Mouse (Mus musculus) CD4-positive, CD25-positive, alpha-beta regulatory T cell, adult 4 months (primary cell): ENCODE measurements at regions not wholly inside any gene's neighbourhood (a gene's known extent, or its start where the extent isn't known, plus 50 kb on each side); places are given as distances from the start of the nearest gene placed in this dataset.

ENCODE experiments used
- ATAC-seq: one replicate; pipeline ENCODE4 v1.8.0; 2017

DNA sequence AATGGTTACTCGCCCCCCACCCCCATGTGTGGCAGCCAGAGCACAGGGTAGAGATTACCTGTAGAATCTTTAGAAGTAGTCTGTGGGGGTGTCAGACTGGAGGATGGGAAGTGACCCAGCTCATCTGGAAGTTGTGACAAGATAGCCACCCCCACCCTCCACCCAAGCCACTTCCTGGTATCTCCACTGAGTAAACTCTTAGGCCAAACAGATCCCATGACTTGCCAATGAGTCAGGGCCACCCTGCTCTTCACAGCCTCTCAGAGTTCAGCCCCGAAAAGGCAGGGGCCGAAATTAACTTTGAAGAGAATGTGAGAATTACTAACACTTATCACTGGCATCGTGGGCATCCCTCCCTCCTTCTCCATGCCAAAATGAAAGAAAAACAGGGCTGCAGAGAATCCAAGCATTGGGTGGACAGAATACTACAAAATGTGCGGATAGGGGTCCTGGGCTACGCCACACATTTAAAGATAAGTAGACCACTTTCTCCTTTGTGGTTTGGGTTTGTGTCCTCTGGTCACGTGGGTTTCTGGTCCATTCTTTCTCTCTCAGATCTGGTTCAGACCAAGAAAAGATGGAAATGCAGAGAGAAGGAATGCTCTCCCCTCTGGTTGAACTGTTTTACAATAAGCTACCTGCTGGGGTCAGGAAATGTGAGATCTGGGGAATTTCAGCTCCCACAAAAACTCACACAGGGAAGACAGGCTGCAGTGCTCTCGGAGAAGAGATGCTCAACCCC, 250.6 kb downstream of the Sox9 start:
- no peak for ATAC-seq

DNA sequence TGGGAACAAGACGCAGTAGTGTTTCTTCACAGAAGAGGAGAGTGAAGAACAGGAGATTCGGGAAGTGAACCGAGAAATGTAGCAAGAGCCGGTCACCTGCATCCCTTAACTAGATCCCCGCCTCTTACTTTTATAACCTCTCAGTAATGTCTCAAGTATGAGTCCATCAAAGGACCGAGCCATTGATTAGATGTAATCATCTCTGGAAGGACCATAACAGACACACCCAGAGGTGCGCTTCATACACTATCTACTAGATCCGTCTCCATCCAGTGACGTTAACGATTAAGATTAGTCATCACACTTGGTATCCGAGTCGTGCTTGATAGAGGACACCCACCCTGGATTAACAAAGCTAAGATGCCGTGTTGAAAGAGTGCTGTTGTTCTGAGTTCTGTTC, 252.9 kb downstream of the Sox9 start:
- no peak for ATAC-seq

DNA sequence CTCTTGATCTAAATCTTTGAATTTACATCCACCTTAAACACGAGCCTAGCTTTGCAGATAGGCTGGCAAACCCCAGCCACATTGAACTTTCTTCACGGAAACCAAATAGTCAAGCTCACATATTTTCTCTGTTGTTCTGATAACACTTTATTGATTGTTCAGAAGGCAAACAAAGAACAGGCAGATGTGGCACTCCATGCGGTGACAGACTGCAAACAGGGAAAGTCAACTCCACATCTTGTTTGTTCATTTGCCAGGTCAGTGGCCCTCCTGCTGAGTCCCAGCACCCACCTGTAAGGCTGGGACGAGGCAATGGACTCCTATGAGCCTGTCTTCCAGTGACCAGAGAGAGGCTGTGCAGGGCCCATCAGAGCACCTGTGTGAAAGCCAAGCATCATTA, 255.7 kb downstream of the Sox9 start:
- no peak for ATAC-seq

DNA sequence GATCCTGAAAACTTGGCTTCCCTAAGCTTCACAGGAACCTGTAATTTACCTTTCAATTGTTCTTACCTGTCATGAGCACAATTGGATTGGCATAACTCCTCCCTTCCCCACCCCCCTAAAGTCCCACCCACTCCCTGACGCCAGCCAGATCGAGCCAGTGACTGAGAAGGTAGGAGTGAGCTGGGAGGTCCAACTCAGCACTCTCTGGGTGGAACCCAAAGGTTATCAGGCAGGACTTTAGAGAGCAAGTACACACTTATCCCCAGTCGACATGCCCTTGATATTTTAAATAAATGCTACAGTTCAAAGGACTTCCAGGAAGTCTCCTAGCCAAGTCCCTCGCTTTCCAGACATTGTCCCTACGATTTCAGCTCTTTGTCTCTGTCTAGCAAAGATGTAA, 260.7 kb downstream of the Sox9 start:
- ATAC-seq: no peak

DNA sequence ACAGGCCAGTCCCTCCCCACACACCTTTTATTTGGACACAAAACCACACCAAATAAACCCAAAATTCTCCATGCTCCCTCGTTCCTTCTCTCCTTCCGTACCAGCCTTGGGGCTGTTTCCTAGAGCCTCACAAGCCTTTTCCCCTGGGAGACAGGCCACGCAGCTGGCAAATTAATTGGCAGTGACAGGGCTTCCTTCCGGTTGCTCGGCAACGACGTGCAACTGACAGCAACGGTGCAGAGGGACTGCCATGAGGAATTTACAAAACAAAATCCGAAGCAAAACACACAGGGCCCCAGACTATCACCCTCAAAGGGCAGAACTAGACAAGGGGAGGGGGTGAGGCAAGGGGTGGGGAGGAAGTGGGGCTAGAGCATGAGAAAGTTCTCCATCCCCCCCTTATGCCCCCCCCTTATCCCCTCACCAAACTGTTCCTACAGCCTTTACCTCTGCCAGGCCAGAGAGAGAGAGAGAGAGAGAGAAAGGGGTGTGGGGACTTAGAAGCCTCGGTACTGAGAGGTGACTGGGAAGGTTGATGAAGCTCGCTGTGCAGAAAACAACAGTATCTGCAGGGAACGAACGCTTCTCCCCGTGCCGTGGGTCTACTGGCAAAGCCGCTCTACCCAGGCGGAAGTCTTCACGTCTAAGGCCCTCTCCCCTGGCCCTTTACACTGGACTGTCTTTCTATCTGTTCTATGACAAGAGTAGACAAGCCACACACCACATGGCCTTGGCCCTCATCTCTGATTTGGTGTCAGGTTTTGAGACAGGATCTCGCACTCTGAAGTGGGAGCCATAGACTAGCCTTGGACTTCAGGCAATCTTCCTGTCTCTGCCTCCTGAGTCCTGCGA, 264.4 kb downstream of the Sox9 start:
- ATAC-seq: no peak

GRCm38 (mm10) chr11:113048158-113048557, 266.1 kb downstream of the Sox9 start:
- ATAC-seq: no peak

DNA sequence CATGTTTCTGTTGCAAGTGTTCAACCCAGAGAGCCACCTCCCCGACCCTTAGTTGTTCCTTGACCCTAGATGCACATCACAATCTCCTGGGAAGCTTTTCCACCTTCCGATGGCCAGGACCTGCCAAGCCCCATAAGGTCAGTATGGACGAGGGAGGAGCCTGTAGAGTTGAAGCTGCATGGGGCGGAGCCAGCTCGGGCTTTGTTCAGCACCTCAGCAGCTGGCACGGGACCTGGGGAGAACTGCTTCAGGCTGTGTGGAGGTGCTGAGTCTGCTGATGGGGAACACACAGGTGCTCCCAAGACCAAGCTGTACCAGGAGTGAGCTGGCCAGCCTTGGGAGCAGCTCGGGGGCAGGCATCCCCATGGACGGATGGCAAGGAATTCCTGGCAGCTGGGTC, 267.6 kb downstream of the Sox9 start:
- ATAC-seq: no peak

DNA sequence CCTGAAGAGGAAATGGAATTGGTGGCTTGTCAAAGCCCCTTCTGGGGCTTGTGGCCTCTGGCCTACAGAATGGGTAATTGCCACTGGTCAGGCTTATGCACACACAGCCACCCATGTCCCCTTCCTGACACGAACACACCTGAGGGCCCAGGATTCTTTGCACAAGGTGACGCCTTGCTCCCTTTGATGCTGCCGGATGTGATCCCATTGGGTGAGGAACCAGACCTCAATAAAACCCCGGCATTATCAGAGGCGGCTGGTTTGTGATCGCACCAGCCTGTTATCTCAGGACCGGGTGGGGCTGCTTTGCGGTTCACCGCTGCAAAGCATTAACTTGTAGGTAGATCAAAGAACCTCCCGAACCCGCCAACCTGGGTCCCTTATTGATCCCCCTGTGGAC, 270.5 kb downstream of the Sox9 start:
- no peak for ATAC-seq

GRCm38 (mm10) chr11:113056042-113056632, 274.1 kb downstream of the Sox9 start:
- ATAC-seq: no peak

- ATAC-seq: no peak
Observed at GRCm38 (mm10) chr11:113056824-113057223, 274.8 kb downstream of the Sox9 start.

DNA sequence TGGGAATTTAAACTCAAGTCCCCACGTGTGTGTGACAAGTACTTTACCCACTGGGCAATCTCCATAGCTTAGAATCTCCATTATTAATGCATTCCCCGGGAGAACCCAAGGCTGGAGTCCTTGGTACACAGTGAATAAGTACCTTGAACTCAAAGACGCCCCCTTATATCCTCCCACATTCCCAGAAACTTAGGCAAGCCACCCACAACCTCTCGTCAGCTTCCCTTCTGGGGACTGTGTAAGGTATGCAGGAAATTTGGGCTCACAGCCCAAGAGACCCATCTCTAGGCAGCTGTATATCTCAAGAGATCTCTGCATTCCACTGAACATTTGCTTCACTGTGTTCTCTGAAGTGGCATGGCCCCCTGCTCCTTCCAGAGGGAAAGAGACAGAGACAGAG, 288.3 kb downstream of the Sox9 start:
- ATAC-seq: no peak

- ATAC-seq: no peak
Observed at GRCm38 (mm10) chr11:113071942-113072341, 289.9 kb downstream of the Sox9 start.

DNA sequence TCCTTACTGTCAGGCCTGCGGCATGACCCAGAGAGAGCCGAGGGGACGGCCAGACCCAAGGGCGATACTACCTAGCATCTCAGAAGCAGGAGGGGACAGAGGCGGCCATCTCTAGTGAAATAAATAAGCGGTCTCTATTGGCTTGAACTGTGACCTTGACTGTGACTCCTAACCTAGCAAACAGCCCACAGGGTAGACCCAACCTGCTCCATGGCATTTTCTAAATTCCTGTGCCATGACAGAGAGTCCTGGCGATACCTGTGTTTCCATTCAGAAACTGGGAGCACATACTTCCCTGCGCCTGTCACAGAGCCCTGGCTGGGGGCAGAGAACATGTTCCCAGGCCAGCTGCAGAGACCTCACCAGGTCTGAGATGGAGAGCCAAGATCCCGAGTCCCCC, 292.3 kb downstream of the Sox9 start:
- ATAC-seq: no peak

- no peak for ATAC-seq
Observed at GRCm38 (mm10) chr11:113076371-113076770, 294.3 kb downstream of the Sox9 start.

GRCm38 (mm10) chr11:113080311-113080710, 298.3 kb downstream of the Sox9 start:
- ATAC-seq: no peak

DNA sequence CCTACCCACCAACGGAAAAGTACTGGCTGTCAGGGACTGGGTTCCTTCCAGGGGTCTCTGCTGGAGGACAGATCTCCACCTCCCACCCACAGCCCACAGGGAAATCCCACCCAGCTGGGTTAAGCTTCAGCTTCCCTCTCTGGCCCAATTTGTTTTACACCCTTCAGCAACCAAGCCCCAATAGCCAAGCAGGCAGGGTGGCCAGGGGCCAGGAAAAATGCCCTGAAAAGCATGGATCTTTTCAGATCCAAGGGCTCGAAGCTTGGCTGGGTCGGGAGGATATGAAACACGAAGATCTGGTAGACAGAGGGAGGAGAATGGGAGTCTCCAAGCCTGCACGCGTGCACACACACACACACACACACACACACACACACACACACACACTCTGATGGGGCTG, 302.4 kb downstream of the Sox9 start:
- ATAC-seq: no peak

DNA sequence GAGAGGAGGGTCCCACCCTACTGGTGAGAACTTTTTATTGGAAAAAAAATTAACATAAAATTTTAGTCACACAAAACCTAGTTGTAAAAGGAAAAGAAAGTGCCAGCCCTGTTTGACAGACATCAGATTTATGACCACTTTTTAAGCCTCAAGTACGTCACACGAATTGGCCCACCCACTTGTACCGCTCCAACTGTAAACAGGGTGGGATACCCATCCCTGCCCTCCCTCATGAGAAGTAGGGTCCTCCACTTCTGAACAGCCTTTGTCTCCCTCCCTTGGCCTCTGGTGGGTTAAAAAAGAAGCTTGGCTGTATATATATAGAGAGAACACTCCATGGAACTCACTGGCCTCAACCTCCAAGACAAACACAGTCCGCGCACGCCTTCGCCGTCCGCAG, 303.5 kb downstream of the Sox9 start:
- ATAC-seq: no peak

- ATAC-seq: no peak
Observed at GRCm38 (mm10) chr11:113087084-113087483, 305.1 kb downstream of the Sox9 start.

DNA sequence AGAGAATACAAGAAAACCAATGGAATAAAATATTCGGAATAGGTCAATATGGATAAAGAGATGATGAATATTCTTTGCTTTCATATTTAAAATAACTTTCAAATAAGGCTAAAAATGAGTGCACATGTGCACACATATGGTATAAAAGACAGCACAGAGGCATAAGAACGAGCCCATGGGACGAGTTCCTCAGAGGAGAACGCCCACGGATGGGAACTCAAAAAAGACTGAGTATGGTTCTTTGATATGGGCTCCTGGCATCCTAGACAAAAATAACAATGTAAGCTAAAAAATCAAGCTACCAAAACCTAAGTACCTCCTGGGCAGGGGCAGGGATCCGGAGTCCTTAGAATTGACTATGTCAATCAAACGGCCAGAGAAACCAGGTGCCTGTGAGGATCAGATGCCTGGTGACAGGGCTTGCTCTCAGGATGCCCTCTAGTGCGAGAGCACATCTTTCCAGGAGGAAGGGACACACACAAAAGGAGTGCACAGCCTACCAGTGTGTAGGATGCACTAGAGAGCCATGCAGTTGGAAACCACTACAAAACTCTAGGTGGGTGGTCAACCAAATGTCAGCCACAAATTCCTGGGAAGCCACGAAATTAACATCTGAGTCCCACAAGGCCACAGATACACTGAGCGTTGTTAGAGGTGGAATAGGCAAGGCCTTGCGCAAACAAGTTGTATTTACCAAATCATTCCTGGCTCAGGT, 307.8 kb downstream of the Sox9 start:
- ATAC-seq: no peak

GRCm38 (mm10) chr11:113091901-113092568, 310.0 kb downstream of the Sox9 start:
- no peak for ATAC-seq

DNA sequence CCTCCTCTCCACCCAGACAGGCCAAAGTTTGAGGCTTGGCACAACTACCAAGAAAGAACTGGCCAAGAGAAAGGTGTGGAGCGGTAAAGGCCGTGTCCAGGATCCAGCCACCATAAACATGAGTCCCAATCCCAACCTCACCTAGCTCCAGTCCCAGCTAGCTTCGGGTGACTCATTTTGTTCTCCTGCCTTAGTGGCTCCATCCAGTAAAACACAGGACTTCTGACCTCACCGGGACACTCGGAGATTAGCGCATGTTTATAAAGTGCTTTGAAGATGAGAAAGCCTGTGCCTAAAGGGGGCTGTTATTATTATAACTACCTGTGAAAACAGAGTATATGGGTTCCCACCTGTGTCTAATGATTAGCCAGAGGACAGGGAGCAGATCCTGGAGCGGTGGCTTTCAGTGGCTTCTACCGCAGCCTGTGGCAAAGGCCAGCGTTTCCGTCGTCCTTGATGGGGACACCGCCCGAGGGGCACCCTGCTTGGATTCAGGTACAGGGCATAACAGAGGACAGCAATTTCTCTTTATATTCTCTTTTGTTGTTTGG, 311.9 kb downstream of the Sox9 start:
- no peak for ATAC-seq

DNA sequence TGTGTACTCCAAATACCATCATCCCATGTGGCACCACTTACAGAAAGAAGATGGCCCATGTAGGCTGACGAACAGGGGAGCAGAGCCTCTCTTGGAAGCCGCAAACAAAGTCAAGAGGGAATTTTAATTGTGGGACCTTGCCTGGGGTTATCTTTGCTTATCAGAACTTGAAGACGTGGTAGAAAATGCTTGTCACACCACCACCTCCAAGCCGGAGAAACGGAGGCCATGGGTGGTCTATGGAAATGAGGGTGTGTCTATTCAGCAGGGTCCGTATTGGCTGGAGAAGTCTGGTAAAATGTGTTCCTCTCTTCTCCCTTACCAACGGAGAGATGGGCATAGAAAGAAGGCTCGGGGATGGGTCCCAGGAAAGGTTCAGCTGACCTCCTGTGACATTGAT, 313.6 kb downstream of the Sox9 start:
- no peak for ATAC-seq
